Mouse (Mus musculus): ENCODE data around the gene Hsph1. TPM values are rescaled to one million over a fixed set of nuclear protein-coding genes. Genes with fewer than 3 reads are reported as not detected.

The Hsph1 gene
- polyA plus RNA-seq, 1 experiment from 2014 or later, result 24.5 TPM

Other genes with a start within 250 kb of the Hsph1 start
- gene Medag, start 224.6 kb downstream of the Hsph1 start, polyA plus RNA-seq (2015; fragmentation: Nextera tagmentation; extraction: Ambion mirVana), result 0.22 TPM in 2 replicates
- 0.17 TPM in 1 of 2 replicates, not detected in the other for gene Tex26, start 196.7 kb downstream of the Hsph1 start, polyA plus RNA-seq (2015; fragmentation: Nextera tagmentation; extraction: Ambion mirVana)
- not detected in 2 replicates for gene Wdr95, start 107.7 kb downstream of the Hsph1 start, polyA plus RNA-seq (2015; fragmentation: Nextera tagmentation; extraction: Ambion mirVana)
- 3.3 and 3.7 TPM in 2 replicates for gene B3glct, start 41.9 kb upstream of the Hsph1 start, polyA plus RNA-seq (2015; fragmentation: Nextera tagmentation; extraction: Ambion mirVana)